Mouse (Mus musculus) B cell, adult 67 days (primary cell): ENCODE results near the gene Pithd1. TPM values are rescaled to one million over a fixed set of nuclear protein-coding genes. Genes with fewer than 3 reads are reported as not detected.

Experiments
- total RNA-seq, 2 experiments: library from RNA; stranded (reverse); gene quantifications; 4 replicates each; pipeline ENCODE4 v1.2.4; 2023

The Pithd1 gene
- 10 to 100 TPM; 37.9 to 43.9 TPM for total RNA-seq

GRCm38 (mm10) chr4:135986943-135987710 is at the start of gene Pithd1:
TSS of gene Pithd1 (minus strand) at chr4:135987264.

GRCm38 (mm10) chr4:136021549-136022047 is 34.5 kb upstream of the Pithd1 start, which contains the start of gene Eloa:
TSS of gene Eloa (minus strand) at chr4:136021763.

DNA sequence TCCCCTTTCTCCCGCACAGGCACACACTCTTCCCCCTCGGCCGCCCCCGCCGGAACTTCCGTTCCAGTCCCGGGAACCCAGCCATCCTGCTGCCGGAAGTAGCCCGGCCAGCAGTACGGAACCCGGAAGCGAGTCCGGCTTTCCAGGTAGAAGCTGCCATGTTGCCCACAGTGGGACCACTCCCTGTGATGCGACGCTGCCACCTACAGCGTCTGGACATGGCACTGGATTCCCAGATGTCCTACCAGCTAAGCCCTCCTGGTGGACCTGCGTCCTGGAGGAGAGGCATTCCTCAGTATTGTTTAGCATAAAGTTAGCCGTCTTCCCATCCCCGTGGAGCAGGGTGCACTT is 14.5 kb downstream of the Pithd1 start, which contains the start of gene Lypla2:
Lypla2 (minus strand) TSS at position 71 of the 351 bp plus-strand sequence.

DNA sequence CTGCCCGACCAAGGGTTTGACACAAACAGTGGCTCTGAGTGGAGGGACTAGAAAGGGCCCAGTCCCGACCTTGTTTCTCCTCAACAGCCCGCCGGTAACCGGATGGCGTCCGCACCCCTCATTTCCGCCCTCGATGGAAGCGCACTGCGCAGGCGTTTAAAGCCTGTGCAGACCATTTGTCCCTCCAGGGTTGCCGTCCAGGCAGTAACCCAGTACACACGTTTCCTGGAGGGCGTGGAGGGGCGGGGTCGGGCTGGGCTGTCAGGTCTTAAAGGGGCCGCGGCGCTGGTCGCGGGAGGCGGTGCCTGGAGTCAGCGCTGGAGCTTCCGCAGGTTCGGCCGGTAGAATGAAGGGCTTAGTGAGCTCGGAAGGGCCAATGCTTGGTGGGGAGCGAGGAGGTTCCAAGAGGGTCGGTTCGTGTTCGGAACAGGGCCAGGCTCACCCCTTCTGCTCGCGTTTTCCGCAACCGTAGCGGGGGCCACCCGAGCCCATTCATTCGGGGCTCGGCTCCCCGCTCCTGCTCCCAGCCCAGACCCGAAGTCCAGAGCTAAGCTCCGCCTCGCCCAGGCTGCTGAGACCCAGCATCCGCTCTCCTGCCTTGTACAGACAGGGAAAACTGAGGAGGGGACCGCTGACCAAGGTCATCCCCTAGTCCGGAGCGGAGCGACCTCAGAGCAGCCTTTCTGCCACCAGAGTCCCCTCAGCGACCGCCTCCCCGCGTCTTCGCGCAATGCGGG is 23.4 kb downstream of the Pithd1 start, which contains the start of gene Gale:
Gale (plus strand) TSS at position 271 of the 737 bp plus-strand sequence.

GRCm38 (mm10) chr4:135946278-135946658 is 40.8 kb downstream of the Pithd1 start, which contains the start of gene Hmgcl:
TSS of gene Hmgcl (plus strand) at chr4:135946448.

Other genes starting within 250 kb of the Pithd1 start
- gene Myom3, start 227.5 kb downstream of the Pithd1 start, total RNA-seq, result not detected
- 100 to 1,000 TPM; 204 to 220 TPM for gene Srsf10, start 131.5 kb downstream of the Pithd1 start, total RNA-seq
- 100 to 1,000 TPM; 146 to 155 TPM for gene Pnrc2, start 113.4 kb downstream of the Pithd1 start, total RNA-seq
- gene Cnr2, start 91.9 kb downstream of the Pithd1 start, total RNA-seq, result 100 to 1,000 TPM; 167 to 171 TPM
- 100 to 1,000 TPM; 196 to 204 TPM for gene Fuca1, start 66.5 kb downstream of the Pithd1 start, total RNA-seq
- 10 to 100 TPM; 28.2 to 32.9 TPM for gene Hmgcl, start 40.8 kb downstream of the Pithd1 start, total RNA-seq
- 1 to 10 TPM; 5.5 to 6.5 TPM for gene Gale, start 23.5 kb downstream of the Pithd1 start, total RNA-seq
- gene Lypla2, start 14.6 kb downstream of the Pithd1 start, total RNA-seq, result 100 to 1,000 TPM; 102 to 110 TPM
- 10 to 100 TPM; 44.2 to 46.9 TPM for gene Eloa, start 34.5 kb upstream of the Pithd1 start, total RNA-seq
- 100 to 1,000 TPM; 847 to 849 TPM for gene Rpl11, start 66.2 kb upstream of the Pithd1 start, total RNA-seq
- gene Id3, start 156.2 kb upstream of the Pithd1 start, total RNA-seq, result 10 to 100 TPM; 57.6 to 64.7 TPM
- gene E2f2, start 185.1 kb upstream of the Pithd1 start, total RNA-seq, result 10 to 100 TPM; 29.3 to 33.5 TPM
- under 1 TPM; 0.49 to 0.80 TPM for gene Asap3, start 219.1 kb upstream of the Pithd1 start, total RNA-seq